Mouse (Mus musculus): ENCODE results near the gene Btbd1.

Gene Btbd1

GRCm38 (mm10) chr7:81829379-81829894, at the start of gene Btbd1:
TSS of gene Btbd1 (minus strand) at chr7:81829431.
- peak; percentile 56 for DNase-seq

GRCm38 (mm10) chr7:81875372-81875771, 46.1 kb upstream of the Btbd1 start:
- DNase-seq, result no peak

- no peak for DNase-seq
These were observed 45.4 kb upstream of the Btbd1 start for GRCm38 (mm10) chr7:81874636-81875035.

DNA sequence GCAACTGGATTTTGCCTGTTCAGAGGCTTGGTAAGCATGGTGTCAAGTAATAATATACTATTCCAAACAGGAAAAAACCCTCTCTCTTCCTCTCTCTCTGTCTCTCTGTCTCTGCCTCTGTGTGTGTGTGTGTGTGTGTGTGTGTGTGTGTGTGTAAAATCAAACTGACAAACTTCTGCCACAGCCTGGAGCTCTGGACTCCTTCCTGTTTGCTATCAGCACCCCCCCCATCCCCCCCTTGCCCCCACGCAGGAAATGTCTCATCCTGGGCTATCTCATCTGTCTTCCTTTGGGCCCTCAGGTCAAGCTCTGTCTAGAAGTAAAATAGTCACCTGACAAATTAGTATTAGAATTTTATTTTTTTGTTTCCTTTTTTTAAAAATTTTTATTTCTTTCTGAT, 44.6 kb upstream of the Btbd1 start:
- DNase-seq, result no peak

GRCm38 (mm10) chr7:81872493-81873013, 43.3 kb upstream of the Btbd1 start:
- no peak for DNase-seq

- peak; percentile 97 for DNase-seq
These were observed 38.9 kb upstream of the Btbd1 start for GRCm38 (mm10) chr7:81868158-81868557.

DNA sequence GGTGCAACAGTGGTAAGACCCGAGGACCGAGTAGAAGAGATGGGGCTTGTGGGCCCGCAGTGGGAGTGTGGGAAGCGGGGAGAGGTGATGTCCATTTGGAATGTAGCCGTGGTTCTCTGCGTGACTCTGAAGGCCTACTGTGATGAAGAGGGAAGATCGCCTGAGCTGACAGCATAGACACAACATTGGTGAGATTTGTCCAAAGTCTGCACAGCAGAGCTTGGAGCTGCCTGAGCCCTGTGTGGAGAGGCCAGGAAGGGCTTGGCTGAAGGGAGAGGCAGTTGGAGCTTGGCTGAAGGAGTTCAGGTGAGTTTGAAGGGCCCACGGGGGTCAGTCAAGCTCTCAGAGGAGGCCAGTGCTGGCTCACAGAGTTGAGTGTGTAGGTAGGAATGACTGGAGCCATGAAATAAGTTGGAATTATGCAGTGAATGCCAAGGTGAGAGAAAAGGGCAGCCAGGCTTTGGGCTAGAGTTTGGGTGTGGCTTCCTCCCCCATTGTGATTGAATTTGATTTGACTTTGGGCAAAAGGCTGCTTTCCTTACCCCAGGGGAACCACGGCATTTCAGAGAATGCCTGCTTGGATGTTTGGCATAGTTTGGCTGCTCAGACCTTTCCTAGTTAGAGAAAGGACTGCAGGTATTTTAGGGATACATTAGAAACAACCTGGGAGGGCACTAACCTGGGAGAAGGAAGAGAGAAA, 38.1 kb upstream of the Btbd1 start:
- DNase-seq, result no peak

DNA sequence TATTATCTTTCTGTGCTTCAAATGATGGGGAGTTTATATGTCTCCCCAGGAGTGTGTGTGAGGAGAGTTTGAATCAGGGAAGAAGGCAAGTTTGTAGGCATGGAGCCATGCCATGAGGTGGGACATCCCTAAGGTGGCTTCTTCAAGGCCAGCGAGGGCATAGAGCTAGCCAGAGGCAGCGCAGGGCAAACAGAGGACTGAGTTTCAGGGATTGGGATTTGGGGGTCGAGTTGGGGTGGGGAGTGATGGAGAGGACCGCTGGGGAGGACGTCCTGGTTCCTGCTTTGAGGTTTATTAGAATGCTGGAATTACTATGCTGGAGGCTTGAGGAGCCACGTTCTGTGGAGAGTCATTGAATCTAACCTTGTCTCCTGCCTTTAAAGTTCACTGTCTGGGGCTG, 36.7 kb upstream of the Btbd1 start:
- no peak for DNase-seq

GRCm38 (mm10) chr7:81864552-81864951, 35.3 kb upstream of the Btbd1 start:
- DNase-seq, result no peak

GRCm38 (mm10) chr7:81862587-81863583, 33.7 kb upstream of the Btbd1 start:
- no peak for DNase-seq

DNA sequence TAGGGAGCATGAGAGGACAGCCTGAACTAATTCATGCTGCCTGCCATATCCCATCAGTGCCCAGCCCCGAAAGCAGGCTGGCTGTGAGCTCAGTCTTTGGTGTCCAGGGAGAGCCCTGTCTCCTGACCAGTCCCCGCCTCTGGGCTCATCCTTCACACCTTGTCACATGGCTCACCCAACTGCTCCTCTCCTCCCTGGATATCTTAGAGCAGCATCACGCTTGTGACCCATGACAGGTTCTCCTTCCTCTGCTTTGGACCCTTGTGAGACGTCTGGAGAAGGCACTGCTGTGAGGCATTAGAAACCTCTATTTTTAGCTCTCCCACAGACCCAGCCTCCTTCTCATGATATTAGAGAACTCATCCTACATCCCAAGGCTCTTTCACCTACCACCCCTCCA, 32.7 kb upstream of the Btbd1 start:
- no peak for DNase-seq

DNA sequence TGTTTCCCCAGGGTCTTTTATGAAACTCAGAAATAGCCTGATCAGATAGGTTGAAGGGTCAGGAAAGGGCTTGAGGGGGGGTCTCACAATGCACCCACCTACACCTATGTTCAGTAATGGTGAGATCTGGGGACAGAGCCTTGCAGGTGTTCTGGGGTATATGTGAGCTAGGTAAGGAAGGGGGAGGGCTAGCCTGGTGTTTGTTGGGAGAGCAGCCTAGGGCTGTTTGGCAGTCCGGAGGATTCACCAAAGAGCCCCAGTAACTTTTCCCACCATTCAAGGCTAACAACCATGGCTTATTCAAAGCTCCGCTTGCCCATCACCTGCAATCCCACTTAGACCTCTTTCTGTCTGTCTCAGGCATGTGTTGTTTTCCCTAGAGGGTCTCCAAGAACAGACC, 32.2 kb upstream of the Btbd1 start:
- no peak for DNase-seq

- DNase-seq, result no peak
These were observed 31.8 kb upstream of the Btbd1 start for GRCm38 (mm10) chr7:81860996-81861395.

GRCm38 (mm10) chr7:81860071-81860470, 30.8 kb upstream of the Btbd1 start:
- no peak for DNase-seq

DNA sequence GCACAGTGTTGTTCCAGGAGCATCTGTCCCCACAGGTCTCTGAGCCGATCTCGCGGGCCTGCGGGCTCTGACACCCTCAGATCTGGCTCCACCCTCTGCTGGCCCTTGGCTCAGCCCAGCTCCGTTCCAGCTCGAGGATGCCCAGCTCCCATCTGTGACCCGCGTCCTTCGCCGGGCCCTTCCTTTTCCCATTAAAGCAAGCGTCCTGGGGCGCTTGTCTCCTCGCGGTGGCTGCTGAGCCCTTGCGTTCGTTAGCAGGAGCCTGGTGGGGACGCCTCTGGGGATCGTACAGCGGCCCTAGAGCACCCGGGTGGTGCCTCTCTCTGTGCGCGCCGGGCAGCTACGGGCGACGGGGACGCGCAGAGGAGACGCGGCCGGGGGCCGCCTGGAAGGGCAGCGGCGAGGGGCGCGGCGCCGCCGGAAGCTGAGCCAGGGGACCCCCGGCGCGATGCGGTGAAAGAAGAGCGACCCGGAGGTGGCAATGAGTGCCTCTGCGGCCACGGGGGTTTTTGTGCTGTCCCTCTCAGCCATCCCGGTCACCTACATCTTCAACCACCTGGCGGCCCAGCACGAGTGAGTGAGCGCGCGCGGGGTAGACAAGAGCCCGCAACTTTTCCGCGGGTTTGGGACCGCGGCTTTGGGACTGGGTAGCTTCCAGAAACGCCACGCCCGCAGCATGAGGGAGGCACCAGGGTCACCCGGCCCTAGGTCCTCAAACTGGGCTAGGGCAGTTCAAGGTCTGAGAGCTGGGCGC, 29.9 kb upstream of the Btbd1 start, which contains the start of gene Tm6sf1:
Tm6sf1 (plus strand) TSS at position 34 of the 754 bp plus-strand sequence.
- DNase-seq, result no peak

- DNase-seq, result no peak
These were observed 29.0 kb upstream of the Btbd1 start for GRCm38 (mm10) chr7:81858236-81858635.

GRCm38 (mm10) chr7:81856221-81856620, 27.0 kb upstream of the Btbd1 start:
- no peak for DNase-seq

DNA sequence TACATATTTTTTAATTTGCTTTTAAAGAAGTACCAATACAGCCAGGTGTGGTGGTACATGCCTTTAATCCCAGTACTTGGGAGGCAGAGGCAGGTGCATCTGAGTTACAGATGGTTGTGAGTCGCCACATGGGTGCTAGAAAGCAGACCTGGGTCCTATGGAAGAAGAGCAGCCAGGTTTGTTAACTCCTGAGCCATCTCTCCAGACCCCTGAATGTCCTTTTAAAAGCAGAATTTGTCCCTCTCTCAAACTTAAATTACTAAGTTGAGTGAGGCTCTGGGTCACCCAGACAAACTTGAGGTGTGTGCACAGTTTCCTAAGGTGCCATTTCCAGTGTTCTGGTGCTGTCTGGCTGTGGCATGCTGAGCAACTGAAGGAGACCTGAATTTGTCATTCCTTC, 26.5 kb upstream of the Btbd1 start, which contains the start of gene Gm10160:
Gm10160 (minus strand) TSS at position 101 of the 400 bp plus-strand sequence.
- no peak for DNase-seq

DNA sequence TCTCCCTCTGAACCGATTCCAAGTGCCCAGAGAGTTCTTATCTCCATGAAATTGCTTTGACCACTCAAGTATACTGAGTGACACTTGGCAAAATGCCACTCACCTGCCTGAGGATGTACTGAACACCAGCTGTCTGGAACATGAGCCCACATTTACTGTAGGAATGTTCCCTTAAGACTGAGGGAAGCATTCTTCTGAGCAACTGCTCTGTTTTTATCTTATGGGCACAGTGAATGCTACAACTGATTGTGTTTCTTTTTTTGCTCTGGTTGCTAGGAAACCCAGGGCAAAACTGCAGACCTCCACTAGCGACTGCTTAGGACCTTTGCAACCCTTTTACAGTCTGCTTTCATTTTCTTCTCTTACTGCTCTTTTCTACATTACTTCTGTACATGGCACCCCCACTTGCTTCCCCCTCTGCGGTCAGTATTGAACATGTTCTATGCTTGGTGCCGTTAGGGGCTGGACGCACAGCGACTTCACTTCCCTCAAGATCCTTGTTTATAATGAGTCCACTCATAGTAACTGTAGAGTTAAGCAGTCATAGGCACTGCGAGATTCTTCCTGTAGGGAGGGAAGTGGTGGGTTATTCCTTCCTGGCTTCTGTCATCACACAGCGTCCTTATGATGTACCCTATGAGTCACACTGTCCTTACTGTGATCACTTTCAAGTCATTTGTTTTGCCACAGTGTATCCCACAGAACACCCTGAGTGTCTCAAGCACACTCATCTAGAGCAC, 25.5 kb upstream of the Btbd1 start:
- DNase-seq, result no peak

- no peak for DNase-seq
These were observed 22.5 kb upstream of the Btbd1 start for GRCm38 (mm10) chr7:81851706-81852105.

GRCm38 (mm10) chr7:81850171-81850570, 20.9 kb upstream of the Btbd1 start:
- no peak for DNase-seq

- no peak for DNase-seq
These were observed 20.4 kb upstream of the Btbd1 start for GRCm38 (mm10) chr7:81849633-81850032.
